Mouse (Mus musculus) hindbrain, embryonic 11.5 days (tissue): ENCODE data around the gene 2010111I01Rik. TPM values are rescaled to one million over a fixed set of nuclear protein-coding genes. Genes with fewer than 3 reads are reported as not detected.

Experiments used
- ATAC-seq: fragments of 200-750 bp; cut with Nextera tagmentation; 2 replicates; pipeline ENCODE4 v1.8.0; 2017; ENCODE audit warnings: mild to moderate bottlenecking, moderate TSS enrichment, moderate library complexity; ENCODE audit not compliant: low FRiP score
- DNase-seq: peaks from one replicate; pipeline ENCODE4 v3.0.0-alpha.2; 2015; ENCODE audit warnings: low spot score
- H3K27ac ChIP-seq: fragments of 300-500 bp; sonication (generic); 2 replicates; pipeline ENCODE4 v1.5.1; 2014; ENCODE audit warnings: mild to moderate bottlenecking, low read depth, low read length
- H3K27me3 ChIP-seq: fragments of 300-500 bp; sonication (generic); 2 replicates; pipeline ENCODE4 v1.6.1; 2014; ENCODE audit warnings: mild to moderate bottlenecking, low read length, moderate library complexity, mixed read lengths; ENCODE audit not compliant: control insufficient read depth, insufficient read depth
- H3K36me3 ChIP-seq: fragments of 300-500 bp; sonication (generic); 2 replicates; pipeline ENCODE4 v1.6.1; 2014; ENCODE audit warnings: mild to moderate bottlenecking, low read length, moderate library complexity, mixed read lengths; ENCODE audit not compliant: control insufficient read depth, insufficient read depth
- H3K4me1 ChIP-seq: fragments of 300-500 bp; sonication (generic); replicated peaks from 2 replicates; pipeline ENCODE4 v1.6.1; 2014; ENCODE audit warnings: low read length, mixed read lengths; ENCODE audit not compliant: control insufficient read depth, insufficient read depth
- H3K4me2 ChIP-seq: fragments of 300-500 bp; sonication (generic); replicated peaks from 2 replicates; pipeline ENCODE4 v1.6.1; 2014; ENCODE audit warnings: mild to moderate bottlenecking, low read depth, low read length
- H3K4me3 ChIP-seq: fragments of 300-500 bp; sonication (generic); 2 replicates; pipeline ENCODE4 v1.5.1; 2014; ENCODE audit warnings: low read depth, low read length
- H3K9ac ChIP-seq: fragments of 300-500 bp; sonication (generic); 2 replicates; pipeline ENCODE4 v1.6.1; 2014; ENCODE audit warnings: low read depth, low read length
- H3K9me3 ChIP-seq: fragments of 300-500 bp; sonication (generic); 2 replicates; pipeline ENCODE4 v1.6.1; 2016; ENCODE audit warnings: low read length; ENCODE audit not compliant: control insufficient read depth
- WGBS: fragments of 180-500 bp; shearing (Covaris S2); extraction: QIAGEN DNeasy Blood & Tissue Kit; methylation state at CpG from one replicate; pipeline ENCODE4 v1.1.7; 2014; 5-methylcytosine and 5-hydroxymethylcytosine counted together
- polyA plus RNA-seq: library from polyadenylated mRNA; unstranded; fragments of >200 nt; fragmentation: Nextera tagmentation; extraction: Ambion mirVana; gene quantifications from 2 replicates; pipeline ENCODE4 v1.2.1, GENCODE M21; 2014

2010111I01Rik gene
- polyA plus RNA-seq, 1 experiment from 2014 or later, result 46.2 TPM

- H3K36me3 ChIP-seq, result no peaks in the 10 kb centered on the region
- no peak overlapping the region for H3K9ac ChIP-seq
- H3K9me3 ChIP-seq, result no peaks in the 10 kb centered on the region
- H3K27me3 ChIP-seq, result no peaks in the 10 kb centered on the region
- no peak overlapping the region for H3K4me2 ChIP-seq
- peak overlapping the region; percentile 10; the same call in 1 of the 2 replicates for H3K27ac ChIP-seq
- DNase-seq (no peak), ATAC-seq (no peak)
- H3K4me1 ChIP-seq, result no peaks in the 10 kb centered on the region; the same call in 1 of the 2 replicates
- H3K4me3 ChIP-seq, result no peak overlapping the region
- 74% methylated on average over 10 of the region's 10 CpGs for WGBS
Measured at GRCm38 (mm10) chr13:63324978-63325848, 360.5 kb downstream of the 2010111I01Rik start.

- no peaks in the 10 kb centered on the region for H3K27me3 ChIP-seq
- H3K9ac ChIP-seq, result no peak overlapping the region
- H3K36me3 ChIP-seq, result no peaks in the 10 kb centered on the region
- no peaks in the 10 kb centered on the region; the same call in 1 of the 2 replicates for H3K4me1 ChIP-seq
- WGBS, result 81% methylated on average over 2 of the region's 2 CpGs
- no peaks in the 10 kb centered on the region for H3K9me3 ChIP-seq
- H3K4me3 ChIP-seq, result no peak overlapping the region
- H3K27ac ChIP-seq, result no peak overlapping the region
- DNase-seq, result no peak
- no peak overlapping the region for H3K4me2 ChIP-seq
- no peak for ATAC-seq
Measured at GRCm38 (mm10) chr13:63326015-63326414, 361.3 kb downstream of the 2010111I01Rik start.

DNA sequence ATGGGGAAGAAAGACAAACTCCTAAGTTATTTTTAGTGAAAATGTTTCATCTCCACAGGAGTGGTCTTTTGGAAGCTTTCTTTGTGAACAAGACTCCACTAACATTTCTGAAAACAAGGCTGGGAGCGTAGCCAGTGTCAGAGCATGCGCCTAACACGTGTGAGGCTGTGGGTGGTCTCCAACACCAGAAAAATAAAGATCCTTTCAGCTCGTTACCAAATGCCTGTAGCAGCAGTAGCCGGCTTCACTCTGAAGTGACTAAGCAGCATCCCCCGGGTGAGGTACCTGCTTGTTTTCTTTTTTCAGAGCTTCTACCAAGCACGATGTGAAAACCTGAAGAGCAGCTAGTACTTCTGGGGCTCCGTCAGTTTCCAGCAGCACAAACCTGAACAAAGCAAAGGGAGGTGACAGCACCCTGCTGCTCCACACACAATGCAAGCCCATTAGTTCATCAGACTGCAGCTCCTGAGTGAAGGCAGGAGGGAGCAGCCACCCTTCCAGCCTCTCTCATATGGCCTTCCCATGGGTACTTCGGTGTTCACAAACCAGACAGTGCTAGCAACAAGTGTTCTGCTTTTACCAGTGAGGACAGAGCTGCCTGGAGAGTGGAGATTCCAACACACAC lies 365.7 kb downstream of the 2010111I01Rik start:
- WGBS, result 14% methylated on average over 9 of the region's 9 CpGs
- Histone ChIP-seq H3K4me1 (no peaks in the 10 kb centered on the region; the same call in 1 of the 2 replicates), H3K4me2 (no peak overlapping the region), H3K9ac (no peak overlapping the region), H3K9me3 (no peaks in the 10 kb centered on the region), H3K36me3 (no peaks in the 10 kb centered on the region), H3K27me3 (no peaks in the 10 kb centered on the region), H3K27ac (no peak overlapping the region), H3K4me3 (no peak overlapping the region)
- ATAC-seq (no peak), DNase-seq (peak; percentile 25)

GRCm38 (mm10) chr13:63331379-63331778 lies 366.7 kb downstream of the 2010111I01Rik start:
- Histone ChIP-seq H3K27ac (no peak overlapping the region), H3K4me1 (no peaks in the 10 kb centered on the region; the same call in 1 of the 2 replicates), H3K4me2 (no peak overlapping the region), H3K9me3 (no peaks in the 10 kb centered on the region), H3K9ac (no peak overlapping the region), H3K36me3 (no peaks in the 10 kb centered on the region), H3K4me3 (no peak overlapping the region), H3K27me3 (no peaks in the 10 kb centered on the region)
- 49% methylated on average over 4 of the region's 4 CpGs for WGBS
- ATAC-seq, result no peak
- peak; percentile 83 for DNase-seq

DNA sequence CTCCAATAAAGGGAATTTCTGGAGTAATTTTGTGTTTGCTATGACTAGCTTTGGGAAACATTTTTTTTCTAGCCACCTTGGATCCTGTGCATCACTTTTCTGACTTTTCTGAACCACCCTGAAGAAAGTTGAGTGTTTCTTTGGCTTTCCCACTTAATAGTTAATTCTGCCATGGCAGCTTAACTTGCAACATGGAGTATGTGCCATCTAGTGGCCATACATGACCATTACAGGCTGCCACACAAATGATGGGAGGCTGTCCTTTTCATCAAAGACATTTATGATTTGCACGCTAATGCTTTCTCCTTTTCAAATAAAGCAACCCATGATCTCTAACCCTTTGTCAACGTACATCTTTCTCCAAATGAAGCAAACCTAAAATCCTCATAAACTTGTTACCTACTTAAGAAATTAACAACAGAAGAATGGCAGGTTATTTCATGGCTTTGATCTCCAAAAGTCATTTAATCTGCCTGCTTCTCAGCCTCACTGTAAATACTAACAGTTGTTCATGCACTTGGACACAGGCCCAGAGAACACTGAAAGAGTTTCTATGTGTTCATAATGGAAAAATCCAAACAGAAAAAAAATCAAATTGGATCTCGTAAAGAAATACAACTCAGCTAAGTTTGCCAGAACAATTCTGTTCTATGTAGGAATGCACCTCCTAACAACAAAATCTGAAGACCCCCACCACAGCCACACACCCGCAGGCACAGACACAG lies 368.0 kb downstream of the 2010111I01Rik start:
- Histone ChIP-seq H3K27ac (no peak overlapping the region), H3K9me3 (no peaks in the 10 kb centered on the region), H3K4me2 (no peak overlapping the region), H3K27me3 (no peaks in the 10 kb centered on the region), H3K4me3 (no peak overlapping the region), H3K36me3 (no peaks in the 10 kb centered on the region), H3K9ac (no peak overlapping the region), H3K4me1 (no peaks in the 10 kb centered on the region; the same call in 1 of the 2 replicates)
- DNase-seq (peak; percentile 70), ATAC-seq (no peak)
- WGBS, result 53% methylated on average over 4 of the region's 4 CpGs

DNA sequence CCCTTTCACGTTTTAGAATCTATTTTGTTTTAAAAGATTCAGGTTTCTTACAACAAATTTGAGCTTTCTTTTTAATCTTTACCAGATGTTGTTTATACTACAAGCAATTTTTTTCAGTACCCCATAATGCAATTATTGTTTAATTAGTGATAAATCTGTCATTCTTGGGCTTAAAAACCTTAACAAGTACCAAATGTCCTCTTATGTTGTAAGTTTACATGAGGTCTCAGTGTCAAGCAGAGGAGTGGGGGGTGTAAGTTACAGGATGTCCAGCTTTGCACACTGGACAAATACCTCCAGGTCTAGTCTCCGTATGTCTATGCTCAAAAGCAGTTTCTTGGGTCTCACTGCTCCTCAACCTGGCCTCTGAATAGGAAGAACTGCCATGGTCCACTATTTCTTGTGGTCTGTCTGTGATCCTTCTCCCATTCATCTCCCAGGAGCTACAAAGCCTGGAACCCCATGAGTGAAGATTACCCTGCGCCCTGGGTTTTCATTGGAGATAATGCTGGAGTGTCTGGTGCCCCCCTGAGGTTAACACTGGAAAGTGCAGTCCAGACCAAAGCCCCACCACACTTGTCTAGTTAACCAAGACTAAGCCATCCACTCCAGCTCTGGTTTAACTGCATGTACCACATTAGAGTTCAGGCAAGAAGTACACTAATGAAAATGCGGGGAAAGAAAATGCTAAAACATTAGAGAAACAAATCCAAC lies 370.9 kb downstream of the 2010111I01Rik start:
- no peak overlapping the region for H3K4me3 ChIP-seq
- no peaks in the 10 kb centered on the region for H3K9me3 ChIP-seq
- WGBS, result 61% methylated on average over 4 of the region's 4 CpGs
- DNase-seq, result peak; percentile 62
- no peaks in the 10 kb centered on the region for H3K4me1 ChIP-seq
- ATAC-seq, result no peak
- H3K36me3 ChIP-seq, result no peaks in the 10 kb centered on the region
- H3K9ac ChIP-seq, result no peak overlapping the region
- no peaks in the 10 kb centered on the region for H3K27me3 ChIP-seq
- H3K27ac ChIP-seq, result no peak overlapping the region
- no peak overlapping the region for H3K4me2 ChIP-seq

DNA sequence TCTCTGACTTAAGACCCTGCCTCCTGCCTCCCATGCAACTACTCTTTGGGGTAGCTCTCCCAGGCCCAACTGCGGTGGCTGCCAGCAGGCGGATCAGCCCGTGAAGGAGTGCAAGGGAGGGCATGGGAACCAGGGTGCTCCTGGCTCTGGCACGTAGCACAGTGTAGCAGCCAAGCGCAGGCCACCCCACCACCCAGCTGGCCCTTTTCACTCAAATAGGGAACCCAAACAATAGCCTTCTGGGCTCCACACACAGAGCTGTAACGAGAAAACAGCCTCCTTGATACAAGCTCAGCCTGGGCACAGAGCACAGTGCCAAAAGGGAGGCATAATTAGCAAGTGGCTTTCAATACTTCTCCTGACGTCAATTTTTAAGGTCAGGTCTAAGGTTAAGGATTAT lies 371.6 kb downstream of the 2010111I01Rik start:
- ATAC-seq (peak; percentile 62), DNase-seq (no peak)
- WGBS, result 54% methylated on average over 7 of the region's 7 CpGs
- Histone ChIP-seq H3K9me3 (no peaks in the 10 kb centered on the region), H3K4me2 (no peak overlapping the region), H3K27ac (no peak overlapping the region; the same call in 1 of the 2 replicates), H3K4me1 (no peaks in the 10 kb centered on the region), H3K4me3 (no peak overlapping the region), H3K36me3 (no peaks in the 10 kb centered on the region), H3K9ac (no peak overlapping the region), H3K27me3 (no peaks in the 10 kb centered on the region)

DNA sequence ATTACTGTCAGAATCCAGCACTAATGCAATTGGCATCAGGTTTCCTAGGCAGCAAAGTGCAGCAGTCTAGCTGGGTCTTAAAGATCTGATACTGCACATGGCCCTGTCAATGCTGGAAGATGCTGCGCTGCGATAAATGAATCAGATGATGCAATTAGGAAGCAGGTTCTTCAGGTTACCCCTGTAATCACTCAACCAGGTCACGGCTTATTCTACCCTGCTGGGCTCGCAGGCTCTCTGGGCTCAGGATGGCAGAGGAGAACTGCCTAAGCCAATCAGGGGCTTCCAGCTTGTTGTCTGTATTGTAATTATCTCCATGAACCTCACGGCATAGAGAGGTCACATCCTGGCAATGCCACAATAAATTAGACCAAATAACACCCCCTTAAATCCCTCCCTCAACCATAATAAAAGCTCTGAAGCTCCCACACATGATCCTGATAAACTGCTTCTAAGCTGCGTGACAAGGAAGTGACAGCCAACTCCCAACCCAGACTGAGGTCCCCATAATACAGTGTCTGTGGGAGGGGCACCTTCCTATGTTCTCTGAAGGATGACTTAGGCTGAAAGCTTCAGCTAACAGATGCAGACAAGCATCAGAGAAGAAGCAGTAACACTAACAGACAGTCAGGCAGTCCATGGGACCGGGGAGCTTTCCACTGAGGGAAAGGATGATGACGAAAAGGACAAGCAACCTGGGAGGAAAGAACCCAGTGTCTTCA lies 372.7 kb downstream of the 2010111I01Rik start:
- Histone ChIP-seq H3K27ac (no peak overlapping the region), H3K9me3 (no peaks in the 10 kb centered on the region), H3K4me1 (no peaks in the 10 kb centered on the region), H3K9ac (no peak overlapping the region), H3K36me3 (no peaks in the 10 kb centered on the region), H3K27me3 (no peaks in the 10 kb centered on the region), H3K4me3 (no peak overlapping the region), H3K4me2 (no peak overlapping the region)
- peak; percentile 67 for ATAC-seq
- 72% methylated on average over 8 of the region's 8 CpGs for WGBS
- no peak for DNase-seq
